Mouse (Mus musculus): Measurements from ENCODE around the gene Slc25a25.
A peak's percentile ranks its signal among the peaks of the same experiment; 100 is the strongest.

Slc25a25 gene

DNA sequence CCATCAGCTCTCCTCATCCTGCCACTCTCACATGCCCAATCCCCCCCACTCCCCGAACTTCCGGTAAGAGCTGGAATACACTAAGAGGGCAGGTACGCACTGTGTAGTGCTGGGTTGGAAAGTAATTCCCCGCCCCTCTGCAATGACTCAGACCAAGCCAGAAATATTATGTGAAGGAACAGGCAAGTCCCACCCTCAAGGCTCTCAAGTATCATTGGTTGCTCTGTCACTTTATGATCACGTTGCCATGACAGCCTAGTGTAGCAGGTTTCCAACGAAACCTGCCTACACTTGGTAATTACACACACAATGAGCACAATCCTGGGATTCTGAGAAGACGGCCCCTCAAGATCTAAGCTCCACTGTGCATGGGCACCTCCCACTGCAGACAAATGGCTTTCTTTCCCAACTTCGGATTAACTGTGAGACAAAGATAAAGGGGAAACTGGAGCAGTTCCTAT lies 23.0 kb downstream of the Slc25a25 start:
- no peak for DNase-seq (ENCODE audit: low read depth)

DNA sequence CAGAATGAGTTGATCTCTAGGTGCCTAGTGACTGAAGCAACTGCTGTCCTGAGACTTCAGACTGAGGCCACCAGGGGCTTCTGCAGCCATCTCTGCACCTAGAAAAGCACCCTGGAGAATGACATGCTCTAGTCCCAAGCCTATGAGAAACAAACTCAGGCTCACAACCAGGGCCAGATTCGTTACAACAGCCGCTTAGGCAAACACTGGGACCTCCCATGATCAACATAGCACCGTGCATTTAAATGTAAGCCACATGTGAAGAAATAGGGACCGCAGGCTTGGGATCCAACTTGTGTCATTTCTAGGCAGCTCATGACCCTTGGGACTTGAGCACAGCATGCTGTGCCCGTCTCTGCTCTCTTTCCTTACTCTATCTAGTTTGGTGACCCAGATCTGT lies 23.5 kb downstream of the Slc25a25 start:
- no peak for DNase-seq (ENCODE audit: low read depth)

DNA sequence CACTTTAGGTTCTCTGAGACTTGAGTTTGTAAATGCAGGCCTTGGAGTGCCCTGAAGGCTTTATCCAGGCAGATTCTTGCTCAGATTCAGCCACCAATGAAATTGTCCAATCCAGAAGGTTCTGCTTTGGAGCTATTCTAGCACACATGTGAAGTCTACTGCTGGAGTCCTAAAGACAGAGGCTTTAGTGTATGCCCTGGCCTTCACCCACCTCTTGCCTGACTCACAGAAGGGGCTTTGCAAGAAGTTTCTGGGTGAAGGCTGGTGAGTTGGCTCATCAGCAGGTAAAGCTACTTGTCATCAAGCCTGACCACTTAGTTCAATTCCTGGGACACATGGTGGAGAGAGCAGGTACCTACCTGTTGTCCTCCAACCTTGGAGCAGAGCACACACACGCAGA lies 25.1 kb downstream of the Slc25a25 start:
- no peak for DNase-seq (ENCODE audit: low read depth)

DNA sequence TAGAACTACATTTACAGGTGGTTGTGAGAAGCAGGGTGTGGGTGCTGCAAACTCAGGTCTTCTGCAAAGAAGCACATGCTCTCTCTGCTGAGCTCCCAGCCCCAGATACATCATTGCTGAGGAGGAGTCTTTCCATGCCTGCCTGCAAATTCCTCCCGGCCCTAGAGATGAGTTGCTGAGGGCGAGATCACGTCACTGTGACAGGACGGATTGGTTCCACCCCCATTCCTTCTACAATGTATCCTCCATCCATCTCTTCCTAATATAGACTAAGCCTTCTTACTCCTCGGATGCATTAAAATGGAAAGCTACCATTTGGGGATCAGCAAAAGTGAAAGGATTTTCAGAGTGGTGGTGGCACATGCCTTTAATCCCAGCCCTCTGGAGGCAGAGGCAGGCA lies 25.7 kb downstream of the Slc25a25 start:
- no peak for DNase-seq (ENCODE audit: low read depth)

DNA sequence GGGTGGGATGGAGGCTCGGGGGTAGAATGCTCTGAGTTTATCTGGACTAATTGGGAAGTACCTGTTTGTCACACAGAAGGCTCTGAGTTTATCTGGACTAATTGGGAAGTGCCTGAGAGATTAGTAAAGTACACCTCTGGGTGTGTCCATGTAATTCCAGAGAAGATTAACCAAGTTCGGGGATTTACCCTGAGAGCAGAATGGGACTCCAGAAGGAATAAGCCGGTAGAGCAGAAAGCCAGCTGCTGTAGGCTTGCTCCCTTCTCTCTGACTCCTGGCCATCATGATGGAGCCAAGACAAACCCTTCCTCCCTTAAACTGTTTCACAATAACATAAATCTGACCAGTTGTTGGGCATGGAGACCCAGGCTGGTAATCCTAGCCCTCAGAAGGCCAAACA lies 26.4 kb downstream of the Slc25a25 start:
- DNase-seq (ENCODE audit: low read depth), result no peak

DNA sequence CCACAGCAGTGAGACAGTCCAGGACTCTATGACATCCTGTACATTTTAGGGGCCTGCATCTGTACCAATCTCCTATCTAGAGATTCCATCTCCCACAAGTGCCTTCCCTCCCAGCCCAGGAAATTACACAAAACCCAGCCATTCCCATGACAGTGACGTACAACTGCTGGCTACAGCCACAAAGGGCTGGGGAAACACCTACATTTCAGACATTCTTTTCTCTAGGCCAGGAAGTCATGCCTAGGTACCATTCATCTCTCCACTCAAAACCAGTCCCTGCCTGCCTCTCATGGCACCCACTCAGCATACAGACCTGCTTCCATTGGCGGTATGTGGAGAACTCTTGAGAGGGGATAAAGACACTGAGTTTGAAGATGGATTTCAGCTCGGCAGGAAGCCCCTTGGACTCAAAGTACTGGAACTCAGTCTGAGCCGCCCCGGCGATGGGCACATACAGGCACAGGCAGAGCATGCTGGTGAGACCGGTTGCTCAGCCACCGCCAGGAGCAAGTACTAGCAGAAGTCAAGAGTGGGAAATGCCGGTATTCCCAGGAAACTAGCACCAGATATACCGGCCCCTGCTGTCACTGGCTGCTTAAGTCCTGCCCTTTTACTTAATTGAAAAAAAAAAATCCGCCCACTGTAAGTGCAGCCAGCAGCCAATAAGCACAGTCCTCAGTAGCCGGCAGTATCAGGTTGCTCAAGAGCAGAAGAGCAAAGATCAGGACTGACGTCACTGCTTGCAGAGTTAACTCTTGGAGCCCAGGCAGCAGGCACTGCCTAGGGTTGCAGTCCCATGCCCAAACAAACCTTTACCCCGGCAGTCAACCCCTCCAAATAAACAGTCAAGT lies 27.5 kb downstream of the Slc25a25 start:
- DNase-seq (ENCODE audit: low read depth), result no peak

DNA sequence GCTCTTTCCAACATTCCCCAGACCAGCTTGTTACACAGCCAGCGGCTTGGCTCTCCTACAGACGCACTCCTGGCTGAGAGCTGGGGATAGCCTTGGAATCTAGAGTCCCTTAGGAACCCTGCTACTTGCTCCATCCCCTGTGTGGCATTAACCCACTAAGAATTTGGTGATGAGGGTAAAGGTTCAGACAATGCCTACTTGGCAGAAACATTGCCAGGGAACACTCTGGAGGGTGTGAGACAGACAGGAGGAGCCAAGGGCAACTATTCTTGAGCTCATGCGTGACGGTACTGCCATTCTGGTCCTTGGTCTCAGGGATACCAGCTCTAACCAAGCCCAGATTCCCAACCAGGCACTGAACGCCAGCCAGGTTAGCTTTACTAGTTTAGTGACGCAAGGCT lies 29.4 kb downstream of the Slc25a25 start:
- DNase-seq (ENCODE audit: low read depth), result no peak

DNA sequence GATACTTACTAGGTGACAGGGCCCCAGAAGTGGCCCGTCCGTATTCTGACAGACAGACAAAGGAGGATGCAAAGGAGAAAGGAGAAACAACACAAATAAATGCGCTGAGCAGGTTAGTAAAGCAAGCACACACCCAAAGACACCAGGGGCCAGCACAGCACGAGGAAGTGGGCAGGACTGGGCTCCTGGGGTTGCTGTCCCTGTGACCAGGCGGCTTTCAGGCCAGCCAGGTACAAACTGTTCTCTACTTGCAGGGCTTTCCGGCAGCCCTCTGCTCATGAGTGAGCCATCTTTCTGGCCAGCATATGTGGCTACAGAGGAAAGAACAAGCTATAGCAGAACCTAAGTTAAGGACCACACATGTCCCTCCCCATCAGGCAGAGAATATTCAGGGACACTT lies 30.6 kb downstream of the Slc25a25 start:
- no peak for DNase-seq (ENCODE audit: low read depth)

DNA sequence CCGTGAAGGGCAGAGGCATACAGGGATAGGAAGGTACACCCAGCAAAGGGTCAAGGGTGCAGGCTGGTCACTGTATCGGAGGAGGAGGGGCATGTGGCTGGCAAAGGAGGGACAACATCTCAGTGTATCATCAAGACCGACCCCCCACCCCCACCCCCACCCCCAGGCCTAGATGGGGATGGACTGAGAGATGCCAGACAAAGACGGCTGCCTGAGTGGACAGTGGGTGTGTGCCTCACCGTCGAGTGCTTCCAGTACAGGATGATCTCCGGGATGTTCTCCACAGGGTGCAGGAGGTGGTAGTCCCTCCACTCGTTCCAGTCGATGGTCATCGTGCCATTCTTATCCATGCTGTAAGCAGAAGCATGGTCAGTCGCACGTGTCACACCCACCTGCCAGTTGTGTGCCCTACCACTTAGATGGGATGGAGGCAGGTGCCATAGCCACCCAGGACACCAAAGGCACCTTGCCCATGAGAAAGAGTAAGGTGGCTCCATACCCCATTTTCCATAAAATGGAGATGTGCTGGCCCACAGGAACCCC lies 31.1 kb downstream of the Slc25a25 start:
- no peak for DNase-seq (ENCODE audit: low read depth)

DNA sequence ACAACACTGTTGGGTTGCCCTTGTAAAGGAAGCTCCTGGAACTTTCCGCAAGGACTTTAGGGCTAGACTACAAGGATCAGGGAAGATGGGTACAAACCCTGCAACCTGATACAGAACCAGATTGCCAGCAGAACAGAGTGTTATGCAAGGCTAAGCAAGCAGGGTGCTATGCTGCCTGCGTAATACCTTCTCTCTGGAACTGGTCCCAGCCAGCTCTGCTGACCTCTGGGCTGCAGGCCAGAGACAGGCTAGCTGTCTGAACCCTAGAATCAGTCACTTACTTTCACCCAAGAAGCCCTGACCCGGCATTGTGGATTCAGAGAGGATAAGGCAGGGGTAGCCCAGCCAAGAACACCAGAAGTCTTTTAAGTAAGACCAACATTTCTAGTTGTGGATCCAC lies 31.9 kb downstream of the Slc25a25 start:
- DNase-seq (ENCODE audit: low read depth), result peak; percentile 82

DNA sequence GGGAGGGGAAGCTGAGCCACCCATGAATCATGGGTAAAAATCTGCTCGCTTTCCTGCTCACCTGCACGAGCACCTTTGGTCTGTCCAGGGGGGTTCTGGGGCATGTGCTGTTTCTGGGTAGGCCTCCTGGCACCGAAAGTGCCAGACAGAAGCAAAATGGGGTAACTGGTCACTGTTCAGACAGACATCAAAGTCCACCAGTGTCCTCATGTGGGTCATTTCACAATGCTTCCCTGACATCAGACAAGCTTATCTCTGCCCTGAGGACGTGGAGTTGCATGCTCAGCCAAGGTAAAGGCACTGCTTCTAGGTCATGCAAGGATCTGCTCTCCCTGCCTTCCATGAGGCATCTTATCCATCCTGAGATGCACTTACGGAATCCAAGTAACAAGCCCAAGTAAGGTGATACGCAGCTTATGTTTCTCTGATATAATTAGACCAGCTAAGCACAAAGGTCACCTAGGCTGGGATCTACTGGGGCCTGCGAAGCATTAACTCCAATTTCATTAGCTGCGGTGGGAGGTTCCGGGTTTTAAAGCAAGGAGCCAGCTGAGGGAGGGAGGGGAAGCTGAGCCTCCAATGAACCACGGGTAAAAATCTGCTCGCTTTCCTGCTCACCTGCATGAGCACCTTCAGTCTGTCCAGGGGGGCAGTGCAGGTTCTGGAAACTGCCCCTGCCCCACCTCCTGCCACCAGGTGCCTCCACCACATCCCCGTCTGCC lies 32.7 kb downstream of the Slc25a25 start:
- DNase-seq (ENCODE audit: low read depth), result no peak

DNA sequence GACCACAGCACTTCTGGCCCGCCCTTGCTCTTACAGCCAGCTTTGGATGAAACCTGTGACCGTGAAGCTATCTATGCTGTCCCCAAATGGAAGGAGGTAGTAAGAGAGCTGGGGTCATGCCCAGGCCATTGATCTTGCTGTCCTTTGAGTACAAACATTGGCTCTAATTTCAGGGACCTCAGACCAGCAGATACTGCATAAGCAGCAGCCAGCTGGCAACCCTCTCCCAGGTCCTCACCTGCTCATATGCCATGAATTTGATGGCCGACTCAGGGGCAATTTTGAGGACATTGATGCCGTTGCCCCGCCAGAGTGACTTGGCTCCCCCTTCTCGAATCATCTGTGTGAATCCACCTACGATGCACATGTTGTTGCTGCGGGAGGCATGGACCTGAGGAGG lies 33.8 kb downstream of the Slc25a25 start:
- no peak for DNase-seq (ENCODE audit: low read depth)

DNA sequence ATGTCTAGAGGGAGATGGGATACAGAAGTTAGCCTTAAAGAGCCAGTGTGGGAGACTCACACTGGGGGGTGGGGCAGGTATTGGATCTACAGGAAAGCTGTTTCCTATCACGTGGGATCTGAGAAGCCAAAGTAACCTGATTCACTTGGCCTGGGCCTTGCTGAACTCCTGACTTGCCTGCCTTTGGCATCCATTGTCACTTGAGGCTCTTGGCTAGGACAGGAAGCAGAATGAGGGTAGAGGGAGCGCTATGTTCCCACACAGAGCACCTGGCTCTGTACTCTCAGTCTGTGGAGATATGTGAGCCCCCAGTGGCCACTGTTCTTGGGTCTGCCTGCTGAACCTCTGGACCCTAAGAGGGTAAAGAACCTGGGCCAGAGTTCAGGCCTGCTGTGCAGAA lies 34.7 kb downstream of the Slc25a25 start:
- no peak for DNase-seq (ENCODE audit: low read depth)

DNA sequence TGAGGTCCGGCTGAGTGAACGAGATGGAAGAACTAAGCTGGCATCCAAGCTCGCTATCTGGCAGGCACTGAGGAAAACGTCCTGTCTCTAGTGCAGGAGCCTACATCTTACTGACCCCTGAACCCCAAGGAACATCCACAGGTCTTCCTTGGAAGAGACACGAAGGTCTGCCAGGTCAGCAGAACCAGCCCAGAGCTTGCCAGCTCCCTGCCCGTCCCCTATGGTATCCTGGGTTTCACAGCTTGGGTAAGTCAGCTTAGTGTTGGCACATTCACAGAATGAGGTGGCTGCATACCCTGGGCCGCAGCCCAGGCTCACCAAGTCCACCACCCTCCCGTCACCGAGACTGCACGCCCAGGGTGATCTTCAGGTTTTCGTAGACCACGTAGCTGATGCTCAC lies 35.4 kb downstream of the Slc25a25 start:
- no peak for DNase-seq (ENCODE audit: low read depth)

DNA sequence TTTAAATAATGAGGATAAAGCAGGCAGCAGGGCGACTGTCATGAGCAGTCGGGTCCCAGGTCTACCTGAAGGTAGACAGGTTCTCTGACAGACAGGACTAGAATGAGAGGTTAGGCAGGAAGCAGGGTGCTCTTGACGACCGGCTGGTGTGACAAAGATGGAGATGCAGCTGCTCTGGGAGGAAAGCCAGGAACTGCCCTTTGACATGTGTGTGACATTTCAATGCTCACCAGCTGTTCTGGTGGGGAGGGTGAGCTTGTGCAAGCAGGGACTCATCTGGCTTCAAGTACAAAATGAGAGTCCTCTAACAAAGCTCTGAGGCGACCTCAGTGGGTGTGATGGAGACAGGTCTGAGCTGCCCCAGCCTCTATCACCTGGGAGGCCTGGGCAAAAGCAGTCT lies 37.3 kb downstream of the Slc25a25 start:
- DNase-seq (ENCODE audit: low read depth), result no peak

DNA sequence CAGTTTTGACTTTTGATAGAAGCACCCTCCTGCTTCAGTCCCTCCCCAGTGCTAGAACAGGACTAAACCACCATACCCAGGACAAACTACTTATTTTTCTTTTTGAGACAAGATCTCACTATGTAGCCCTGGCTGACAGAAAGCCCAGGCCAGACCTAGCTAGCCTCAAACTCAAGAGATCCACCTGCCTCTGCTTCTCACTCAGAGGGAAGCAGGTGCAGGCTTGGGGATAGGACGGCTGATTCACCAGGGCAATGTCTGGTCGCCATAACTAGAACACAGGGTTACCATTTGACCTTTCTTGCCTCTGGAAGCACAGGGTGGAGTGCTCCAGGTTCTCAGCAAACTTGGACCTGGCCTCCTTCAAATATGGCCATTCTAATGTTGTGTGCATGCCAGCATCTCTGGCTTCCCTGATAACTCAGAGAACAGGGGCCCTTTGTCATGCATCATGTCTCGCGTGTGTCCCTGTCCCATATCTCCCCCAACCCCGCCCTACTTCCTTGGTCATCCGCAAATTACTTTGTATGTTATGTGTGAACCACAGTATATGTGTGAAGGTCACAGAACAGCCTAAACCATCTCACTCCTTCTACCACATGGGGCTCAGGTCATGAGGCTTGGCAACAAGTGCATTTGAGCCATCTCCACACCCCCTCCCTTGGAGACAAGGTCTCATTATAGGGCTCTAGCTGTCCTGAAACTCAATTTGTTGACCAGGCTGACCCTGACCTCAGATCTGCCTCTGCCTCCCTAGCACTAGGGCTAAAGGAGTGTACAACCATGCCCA lies 38.3 kb downstream of the Slc25a25 start:
- DNase-seq (ENCODE audit: low read depth), result no peak

DNA sequence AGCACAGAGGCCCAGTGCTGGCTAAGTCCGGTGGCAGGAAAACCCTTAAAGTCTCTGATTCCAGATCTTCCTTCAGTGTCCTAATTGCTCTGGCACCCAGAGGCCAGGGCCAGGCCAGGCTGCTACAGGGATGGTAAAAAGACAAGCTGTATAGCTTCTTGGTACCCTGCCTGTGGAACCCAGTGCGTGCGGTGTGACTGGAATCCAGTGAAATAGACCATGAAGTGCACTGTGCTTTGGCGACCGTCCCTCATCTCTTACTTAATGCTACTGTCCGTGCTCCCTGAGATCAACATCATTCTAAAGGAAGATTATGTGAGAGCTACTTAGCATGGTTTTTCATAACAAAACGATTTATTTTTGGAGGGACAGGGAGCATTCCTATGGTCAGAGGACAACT lies 39.8 kb downstream of the Slc25a25 start:
- DNase-seq (ENCODE audit: low read depth), result no peak

DNA sequence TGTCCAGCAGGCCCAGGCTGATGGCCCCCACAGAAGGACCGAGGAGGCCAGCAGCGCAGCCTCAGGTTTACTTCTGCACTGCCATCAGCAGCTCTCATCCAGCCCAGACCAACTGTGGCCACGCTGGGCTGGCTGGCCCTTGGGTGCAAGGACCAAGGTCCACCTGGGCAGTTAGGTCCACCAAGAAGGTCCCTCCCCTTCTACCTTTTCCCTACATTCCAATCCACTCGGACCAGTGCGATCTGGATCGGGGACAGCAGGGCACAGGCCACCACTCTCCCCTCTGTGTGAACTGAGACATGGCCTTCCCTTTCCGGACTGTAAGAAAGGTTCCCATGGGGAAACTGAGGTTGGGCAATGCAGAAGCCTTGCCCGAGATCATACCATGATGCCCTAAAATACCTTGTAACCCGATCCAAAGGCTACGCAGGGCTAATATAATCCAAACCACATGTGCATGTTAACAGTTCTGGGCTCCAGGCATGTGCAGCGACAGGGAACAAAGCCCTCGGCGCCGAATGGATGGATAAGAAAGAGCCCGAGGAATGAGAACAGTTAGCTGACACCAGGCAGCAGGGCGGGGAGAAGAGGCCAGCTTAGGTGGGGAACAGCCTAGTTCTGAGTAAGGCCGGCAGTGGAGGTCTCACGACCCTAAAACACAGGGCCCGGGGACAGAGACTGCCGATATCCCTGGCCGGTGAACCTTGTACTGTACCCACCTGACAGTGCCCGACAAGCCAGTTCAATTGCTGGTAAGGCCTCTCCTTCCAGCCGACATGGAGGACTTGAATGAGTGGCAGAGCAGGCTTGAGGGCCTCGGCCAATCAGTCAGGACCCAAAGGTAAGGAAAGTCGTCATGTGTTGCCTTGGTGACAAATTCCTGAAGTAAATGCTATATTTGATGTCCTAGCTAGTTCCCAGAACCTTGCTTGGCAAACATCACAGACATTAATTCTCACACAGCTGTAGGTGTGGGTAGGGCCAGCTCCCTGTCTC lies 42.5 kb downstream of the Slc25a25 start:
- DNase-seq (ENCODE audit: low read depth), result no peak

DNA sequence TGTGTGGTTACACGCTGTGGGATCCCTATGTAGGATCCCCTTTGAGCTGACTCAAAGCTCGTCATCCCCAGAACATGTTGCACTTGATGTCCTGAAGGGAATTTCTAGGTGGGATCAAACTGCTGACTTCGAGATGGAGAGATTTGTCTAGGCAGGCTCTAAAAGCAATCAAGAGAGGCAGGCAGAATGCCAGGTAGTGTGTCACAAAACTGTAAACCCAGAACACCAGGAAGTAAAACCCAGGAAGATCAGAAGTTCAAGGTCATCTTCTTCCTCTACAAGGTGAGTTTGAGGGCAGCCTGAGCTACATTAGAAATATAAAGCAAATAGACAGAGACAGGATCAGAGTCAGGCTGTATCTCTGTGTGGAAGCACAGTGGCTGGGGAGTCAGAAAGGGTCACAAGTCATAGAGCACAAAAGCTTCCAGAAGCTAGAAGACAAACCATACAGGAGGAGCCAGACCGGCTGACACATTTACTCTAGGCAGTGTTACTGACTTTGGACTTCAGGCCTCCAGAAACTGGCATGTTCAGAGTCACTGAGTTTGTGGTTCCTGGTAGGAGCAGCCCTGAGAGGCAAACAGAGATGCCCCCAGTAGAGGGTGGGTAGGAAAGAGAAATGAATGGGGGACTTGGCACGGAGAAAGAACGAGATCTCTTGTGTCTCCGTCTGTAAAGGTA lies 44.0 kb downstream of the Slc25a25 start:
- DNase-seq (ENCODE audit: low read depth), result no peak

DNA sequence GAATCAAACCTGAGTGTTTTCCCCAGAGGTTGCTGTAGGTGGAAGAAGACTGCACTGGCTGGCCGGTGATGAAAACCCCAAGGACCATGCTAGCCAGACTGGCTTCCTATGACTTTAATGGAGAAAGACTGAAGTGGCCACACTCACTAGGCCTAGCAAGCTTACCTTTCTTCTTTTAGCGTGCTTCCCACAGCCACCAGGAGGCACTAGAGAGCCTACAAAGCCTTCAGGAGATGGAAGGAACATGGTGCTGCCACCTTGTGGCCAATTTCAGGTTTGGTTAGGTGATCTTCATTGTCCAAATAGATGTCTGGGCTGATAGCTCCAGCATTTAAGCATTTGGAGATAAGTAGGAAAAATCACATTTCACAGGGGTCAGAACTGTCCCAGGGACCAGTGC lies 46.6 kb downstream of the Slc25a25 start:
- DNase-seq (ENCODE audit: low read depth), result peak; percentile 77

DNA sequence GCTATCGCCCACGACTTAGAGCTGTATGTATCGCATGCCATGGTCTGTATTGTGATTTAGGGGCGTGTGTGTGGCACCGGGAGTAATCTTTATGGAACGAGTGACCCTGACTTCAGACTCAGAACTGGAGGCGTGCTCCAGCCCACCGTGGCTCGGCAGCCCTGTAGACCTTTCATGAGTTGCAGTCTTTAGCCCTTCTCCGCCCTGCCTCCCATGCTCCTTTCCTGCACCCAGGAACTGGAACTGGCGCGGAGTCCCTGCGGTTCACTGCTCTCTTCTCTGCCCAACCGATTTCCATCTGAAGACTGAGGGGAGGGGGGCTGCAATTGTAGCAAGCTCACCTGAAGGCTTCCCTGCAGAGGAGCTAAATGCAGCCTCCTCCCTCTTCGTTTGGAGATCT lies 54.5 kb downstream of the Slc25a25 start:
- DNase-seq (ENCODE audit: low read depth), result no peak
